Mouse (Mus musculus) ES-E14 (cell line): ENCODE data around the gene Glrx.

ENCODE experiments used
- MAFK ChIP-seq: IDR thresholded peaks from 2 replicates; pipeline ENCODE4 v1.6.1; 2014; ENCODE audit warnings: mild to moderate bottlenecking, low read depth, low read length, inconsistent platforms; ENCODE audit not compliant: insufficient read depth
- ZC3H11A ChIP-seq: IDR thresholded peaks from 2 replicates; pipeline ENCODE4 v1.6.1; 2012; ENCODE audit warnings: low read depth, mild to moderate bottlenecking, inconsistent platforms, low read length, borderline replicate concordance
- ZNF384 ChIP-seq: IDR thresholded peaks from 2 replicates; pipeline ENCODE4 v1.6.1; 2012; ENCODE audit warnings: low read depth, low read length, inconsistent platforms

GRCm38 (mm10) chr13:75838506-75838905 is 1.2 kb upstream of the Glrx start:
- TF ChIP-seq ZC3H11A (no peak), MAFK (no peak), ZNF384 (no peak)
